Mouse (Mus musculus): Measurements from ENCODE around the gene H2afv.
"Not testable (repeated sequence)": the region's sequence is repeated elsewhere in the genome, so short reads cannot be mapped to it uniquely, and the experiment has no call there.

Gene H2afv

GRCm38 (mm10) chr11:6465122-6465521 lies 20.9 kb upstream of the H2afv start:
- DNase-seq = peak; percentile 57

- no peak for DNase-seq
These were observed 19.1 kb upstream of the H2afv start for GRCm38 (mm10) chr11:6463159-6463837.

- DNase-seq = no peak
These were observed 11.8 kb upstream of the H2afv start for GRCm38 (mm10) chr11:6456083-6456482.

- DNase-seq = not testable (repeated sequence)
These were observed 3.9 kb upstream of the H2afv start for GRCm38 (mm10) chr11:6448155-6448554.

GRCm38 (mm10) chr11:6447493-6447892 lies 3.2 kb upstream of the H2afv start:
- no peak for DNase-seq

GRCm38 (mm10) chr11:6445951-6446350 lies 1.7 kb upstream of the H2afv start:
- no peak for DNase-seq

- DNase-seq = no peak
These were observed 1.2 kb upstream of the H2afv start for GRCm38 (mm10) chr11:6445441-6445840.

GRCm38 (mm10) chr11:6443727-6444076 lies 541 bp downstream of the H2afv start:
- no peak for DNase-seq

- no peak for DNase-seq
These were observed 1.1 kb downstream of the H2afv start for GRCm38 (mm10) chr11:6443102-6443501.

GRCm38 (mm10) chr11:6442566-6442965 lies 1.7 kb downstream of the H2afv start:
- peak; percentile 17 for DNase-seq

GRCm38 (mm10) chr11:6440171-6440570 lies 4.1 kb downstream of the H2afv start:
- DNase-seq = no peak

GRCm38 (mm10) chr11:6437667-6438066 lies 6.6 kb downstream of the H2afv start:
- no peak for DNase-seq

GRCm38 (mm10) chr11:6436442-6436841 lies 7.8 kb downstream of the H2afv start:
- peak; percentile 53 for DNase-seq

- DNase-seq = no peak
These were observed 14.1 kb downstream of the H2afv start for GRCm38 (mm10) chr11:6430186-6430585.

- no peak for DNase-seq
These were observed 23.4 kb downstream of the H2afv start for GRCm38 (mm10) chr11:6420722-6421350.

- no peak for DNase-seq
These were observed 23.9 kb downstream of the H2afv start for GRCm38 (mm10) chr11:6420283-6420703.

GRCm38 (mm10) chr11:6419156-6419555 lies 25.1 kb downstream of the H2afv start:
- not testable (repeated sequence) for DNase-seq

- no peak for DNase-seq
These were observed 25.5 kb downstream of the H2afv start for GRCm38 (mm10) chr11:6418751-6419150.

- DNase-seq = no peak
These were observed 26.8 kb downstream of the H2afv start for GRCm38 (mm10) chr11:6417490-6417889.

GRCm38 (mm10) chr11:6417069-6417468 lies 27.2 kb downstream of the H2afv start:
- DNase-seq = no peak

GRCm38 (mm10) chr11:6416405-6417034 lies 27.7 kb downstream of the H2afv start:
- DNase-seq = peak; percentile 79

- DNase-seq = peak; percentile 100
These were observed 28.5 kb downstream of the H2afv start for GRCm38 (mm10) chr11:6415551-6416404.

Data from kidney, adult 18-20 months (tissue).